Mouse (Mus musculus): ENCODE data around the gene Gpr84. TPM values are rescaled to one million over a fixed set of nuclear protein-coding genes. Genes with fewer than 3 reads are reported as not detected.
A peak's percentile ranks its signal among the peaks of the same experiment; 100 is the strongest.

Gpr84 gene
- total RNA-seq, 2 experiments from 2014 or later = not detected

- intact Hi-C loops (cut with DNase I) = loop anchor here (5.0 kb wide), 2 partner anchors 36 to 101 kb away; partner anchors contain the start of gene Copz1
- peak in 1 of 2 experiments; percentile 43 for DNase-seq
Measured at GRCm38 (mm10) chr15:103308056-103308875, 2.1 kb downstream of the Gpr84 start.

GRCm38 (mm10) chr15:103307125-103307524 is 3.3 kb downstream of the Gpr84 start:
- peak; percentile 94 to 97 for DNase-seq
- intact Hi-C loops (cut with DNase I) = loop anchor here (1.0 to 5.0 kb wide), 5 partner anchors 23 to 122 kb away; partner anchors contain the start of gene Copz1

- DNase-seq = no peak
- intact Hi-C loops (cut with DNase I) = loop anchor here (2.0 to 5.0 kb wide), 4 partner anchors 34 to 99 kb away; partner anchors contain the start of genes Copz1 and Hnrnpa1
Measured at GRCm38 (mm10) chr15:103305792-103306645, 4.4 kb downstream of the Gpr84 start.

DNA sequence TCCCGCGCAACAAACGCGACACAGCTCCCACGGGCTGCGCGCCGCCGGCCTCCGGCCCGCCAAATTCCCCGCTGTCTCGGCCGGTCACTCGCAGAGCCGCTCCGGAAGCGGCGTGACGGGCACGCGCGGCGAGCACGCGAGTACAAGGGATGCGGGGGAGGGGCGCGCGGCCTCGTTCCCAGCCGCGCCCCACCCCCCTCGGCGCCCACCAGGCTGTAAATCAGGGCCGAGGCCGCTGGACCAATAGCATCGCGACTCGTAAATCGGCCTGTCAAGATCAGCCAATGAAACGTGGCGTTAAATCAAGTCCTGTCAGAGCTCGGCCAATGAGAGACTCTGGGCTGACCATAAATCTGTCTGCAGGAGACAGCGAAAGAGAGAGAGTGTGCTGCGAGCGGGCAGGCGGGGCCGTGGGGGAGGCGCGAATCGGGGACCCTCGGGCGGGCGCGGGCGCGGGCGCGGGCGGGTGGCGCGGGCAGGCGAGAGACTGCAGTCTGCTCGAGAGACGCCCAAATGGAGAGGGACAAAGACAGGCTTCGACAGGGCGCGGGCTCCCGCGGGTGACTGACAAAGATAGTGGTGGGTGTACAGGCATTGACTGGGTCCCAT is 5.2 kb downstream of the Gpr84 start:
- peak; percentile 97 to 98 for DNase-seq
- intact Hi-C loops (cut with DNase I) = loop anchor here (2.0 to 5.0 kb wide), 3 partner anchors 33 to 98 kb away; partner anchors contain the start of genes Copz1 and Hnrnpa1

DNA sequence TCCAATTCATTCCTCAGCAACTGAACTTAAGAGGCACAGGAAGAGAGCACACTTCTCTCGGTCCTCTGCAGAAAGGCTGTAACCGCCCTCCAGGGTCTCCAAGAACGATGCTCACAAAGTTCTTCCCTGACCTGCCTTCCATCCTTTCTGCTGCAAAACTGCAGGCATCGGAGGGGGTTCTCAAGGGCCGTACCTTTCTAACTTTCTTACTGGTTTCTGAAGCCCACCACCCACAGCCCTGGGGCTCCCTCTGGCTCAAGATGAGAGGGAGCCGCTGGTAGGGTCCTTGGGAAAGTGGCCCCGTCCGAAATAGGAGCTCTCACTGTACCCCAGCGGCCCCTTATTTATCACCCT is 5.8 kb downstream of the Gpr84 start:
- no peak for DNase-seq
- intact Hi-C loops (cut with DNase I) = loop anchor here (2.0 kb wide), 1 partner anchor 64 kb away; the partner anchor contains the start of gene Hnrnpa1

GRCm38 (mm10) chr15:103303916-103304615 is 6.3 kb downstream of the Gpr84 start:
- intact Hi-C loops (cut with DNase I) = loop anchor here (2.0 kb wide), 1 partner anchor 63 kb away; the partner anchor contains the start of gene Hnrnpa1
- DNase-seq = peak in 1 of 2 experiments; percentile 21

- no peak for DNase-seq
- intact Hi-C loops (cut with DNase I) = no loop called here
Measured at GRCm38 (mm10) chr15:103302341-103303021, 7.9 kb downstream of the Gpr84 start.

GRCm38 (mm10) chr15:103301547-103302340 is 8.7 kb downstream of the Gpr84 start:
- no peak for DNase-seq
- intact Hi-C loops (cut with DNase I) = no loop called here

GRCm38 (mm10) chr15:103301046-103301445 is 9.4 kb downstream of the Gpr84 start:
- intact Hi-C loops (cut with DNase I) = no loop called here
- DNase-seq = no peak

GRCm38 (mm10) chr15:103300560-103300959 is 9.9 kb downstream of the Gpr84 start:
- no peak for DNase-seq
- intact Hi-C loops (cut with DNase I) = no loop called here

DNA sequence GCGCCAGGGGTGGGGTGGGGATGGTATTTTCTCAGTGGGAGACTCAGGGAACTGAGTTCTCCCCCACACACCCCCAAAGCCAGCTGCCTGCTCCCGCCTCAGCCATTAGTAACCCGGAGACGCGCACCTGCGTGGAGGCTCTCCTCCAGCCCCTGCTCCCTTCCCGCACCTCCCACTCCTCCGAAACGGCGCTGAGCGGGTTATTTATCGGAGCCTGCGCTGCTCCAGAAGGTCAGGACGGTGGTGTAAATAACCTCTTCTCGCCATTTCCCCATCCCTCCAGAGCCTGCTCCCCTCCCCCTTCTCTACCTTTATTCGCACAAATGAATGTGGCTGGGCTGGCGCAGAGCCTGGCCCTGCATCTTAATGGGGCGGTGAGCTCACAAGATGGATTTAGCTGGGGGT is 10.3 kb downstream of the Gpr84 start:
- intact Hi-C loops (cut with DNase I) = no loop called here
- DNase-seq = peak in 1 of 2 experiments; percentile 25

DNA sequence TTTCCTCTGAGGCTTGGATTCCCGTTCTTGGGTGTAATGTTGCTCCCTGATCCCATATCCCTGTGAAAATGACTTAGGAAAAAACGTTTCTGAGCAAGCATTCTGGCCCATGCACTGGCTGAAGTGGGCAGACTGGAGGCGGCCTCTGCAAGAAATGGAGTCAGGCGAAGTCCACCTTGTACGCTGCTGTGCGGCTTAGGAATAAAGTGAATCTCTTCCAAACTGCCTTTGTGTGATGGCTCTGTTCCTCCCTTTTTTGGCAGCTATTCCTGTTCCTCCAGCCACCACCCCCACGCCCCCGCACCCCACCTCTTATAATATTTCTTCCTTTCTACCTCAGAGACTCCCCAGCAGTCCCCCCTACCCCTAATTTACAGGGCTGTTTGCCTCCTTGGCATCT is 10.8 kb downstream of the Gpr84 start:
- DNase-seq = no peak
- intact Hi-C loops (cut with DNase I) = no loop called here

GRCm38 (mm10) chr15:103298861-103299616 is 11.4 kb downstream of the Gpr84 start:
- intact Hi-C loops (cut with DNase I) = no loop called here

DNA sequence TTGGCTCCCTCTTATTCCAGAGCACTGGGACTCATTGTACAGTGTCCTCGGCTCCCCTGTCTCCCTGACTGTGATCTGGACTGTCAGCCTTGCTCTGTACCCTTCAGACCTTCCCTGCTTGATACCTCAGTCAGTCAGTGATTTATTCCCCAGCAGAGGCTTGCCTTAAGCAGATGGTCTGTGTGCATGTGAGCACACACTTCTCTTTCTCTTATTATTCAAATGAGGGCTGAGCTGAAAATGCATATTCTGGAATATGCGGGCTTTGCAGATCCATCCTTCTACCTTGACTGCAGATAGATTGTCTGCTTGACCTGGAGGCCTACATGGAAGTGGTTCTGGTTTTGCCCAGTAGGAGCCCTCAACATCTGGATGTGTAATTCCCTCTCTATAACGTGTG is 12.4 kb downstream of the Gpr84 start:
- no peak for DNase-seq
- intact Hi-C loops (cut with DNase I) = no loop called here

More at GRCm38 (mm10) chr15:103298861-103299616, 11.4 kb downstream of the Gpr84 start:
- no peak for DNase-seq

- intact Hi-C loops (cut with DNase I) = no loop called here
- DNase-seq = no peak
Measured at GRCm38 (mm10) chr15:103297313-103297712, 13.1 kb downstream of the Gpr84 start.

GRCm38 (mm10) chr15:103295851-103296250 is 14.6 kb downstream of the Gpr84 start:
- intact Hi-C loops (cut with DNase I) = no loop called here
- no peak for DNase-seq

DNA sequence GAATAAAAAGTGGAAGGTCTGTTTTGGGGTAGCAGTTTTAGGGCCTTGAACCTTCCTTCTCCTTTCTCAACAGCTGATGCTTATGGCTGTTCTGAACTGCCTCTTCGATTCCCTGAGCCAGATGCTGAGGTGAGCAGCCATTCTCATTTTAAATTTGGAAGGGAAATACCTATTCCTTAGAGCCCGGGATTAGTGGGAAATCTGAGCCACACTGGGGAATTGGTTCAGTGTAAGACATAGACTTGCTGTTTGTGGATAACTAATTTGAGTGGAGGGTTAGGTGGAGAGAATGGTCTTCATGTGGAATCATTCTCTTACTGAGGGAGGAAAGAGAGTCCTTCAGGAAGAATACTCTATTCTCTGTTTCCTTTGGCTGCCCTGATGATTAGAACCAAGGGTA is 15.8 kb downstream of the Gpr84 start:
- intact Hi-C loops (cut with DNase I) = no loop called here
- DNase-seq = no peak

DNA sequence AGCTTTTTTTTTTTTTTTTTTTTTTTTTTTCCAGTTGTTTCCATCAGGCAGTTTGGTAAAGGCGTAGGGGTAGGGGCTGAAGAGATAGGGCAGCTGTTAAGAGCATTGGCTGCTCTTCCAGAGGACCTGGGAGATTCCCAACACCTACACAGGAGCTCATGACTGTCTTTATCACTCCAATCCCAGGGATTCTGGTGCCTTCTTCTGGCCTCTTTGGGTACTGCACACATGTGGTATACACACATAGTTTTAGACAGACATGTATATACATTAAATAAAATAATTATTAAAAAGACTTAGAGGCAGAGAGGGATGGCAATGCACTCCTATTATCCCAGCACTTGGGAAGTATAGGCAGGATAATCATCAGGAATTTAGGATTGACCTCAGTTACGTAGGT is 17.0 kb downstream of the Gpr84 start:
- DNase-seq = no peak
- intact Hi-C loops (cut with DNase I) = no loop called here

Measured in heart, postnatal 10 days (tissue).